Mouse (Mus musculus): Measurements from ENCODE around the gene Tbc1d17.

Gene Tbc1d17

GRCm38 (mm10) chr7:44824872-44825271, 24.0 kb downstream of the Tbc1d17 start:
- peak; percentile 79 to 91 for DNase-seq (ENCODE audit: low spot score in 2 of 2)

DNA sequence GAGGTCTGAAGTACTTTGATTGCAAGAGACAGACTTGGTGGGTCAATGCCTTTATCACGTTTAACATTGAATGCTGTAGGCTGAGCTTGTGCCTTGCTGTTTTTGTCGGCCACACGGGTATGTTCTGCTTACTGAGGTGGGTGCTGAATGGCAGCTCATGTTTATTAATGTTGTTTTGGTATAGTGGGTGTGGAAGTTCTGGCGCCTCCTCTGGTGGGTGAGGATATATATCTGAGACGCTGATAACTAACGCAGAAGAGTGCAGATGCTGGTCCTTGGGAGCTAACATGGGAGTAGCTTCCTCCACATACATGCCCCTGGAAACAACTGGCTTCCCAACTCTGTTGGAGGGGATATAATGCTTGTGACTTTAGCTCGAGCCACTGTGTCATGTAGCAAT, 25.5 kb downstream of the Tbc1d17 start:
- DNase-seq (ENCODE audit: low spot score in 2 of 2), result peak in 1 of 2 experiments; percentile 57

DNA sequence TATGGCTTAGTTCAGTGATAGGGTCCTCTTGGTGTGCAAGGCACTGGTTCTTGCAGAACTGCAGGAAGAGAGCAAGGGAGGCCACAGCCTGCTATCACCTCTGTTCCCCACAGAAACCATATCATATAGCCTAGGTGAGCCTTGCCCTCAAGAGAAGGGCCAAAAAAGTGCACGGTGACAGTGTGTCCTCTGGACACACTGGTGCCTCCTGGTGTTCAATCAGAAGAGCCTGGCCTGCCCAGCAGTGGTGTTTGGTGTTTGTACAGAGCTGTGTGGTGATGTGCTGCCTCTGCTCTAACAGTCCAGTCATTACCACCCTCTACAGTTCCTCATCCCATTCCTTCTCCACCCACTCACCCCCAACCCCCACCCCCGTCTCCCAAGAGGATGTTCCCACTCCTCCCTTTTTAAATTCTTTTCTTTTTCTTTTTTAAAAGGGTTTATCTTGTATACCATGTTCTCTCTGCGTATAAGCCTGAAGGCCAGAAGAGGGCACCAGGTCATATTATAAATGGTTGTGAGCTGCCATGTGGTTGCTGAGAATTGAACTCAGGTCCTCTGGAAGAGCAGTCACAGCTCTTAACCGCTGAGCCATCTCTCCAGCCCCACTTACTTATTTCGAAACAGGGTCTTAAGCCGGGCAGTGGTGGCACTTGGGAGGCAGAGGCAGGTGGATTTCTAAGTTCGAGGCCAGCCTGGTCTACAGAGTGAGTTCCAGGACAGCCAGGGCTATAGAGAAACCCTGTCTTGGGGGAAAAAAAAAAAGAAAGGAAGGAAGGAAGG, 27.0 kb downstream of the Tbc1d17 start:
- DNase-seq (ENCODE audit: low spot score in 2 of 2), result peak; percentile 19 to 59

DNA sequence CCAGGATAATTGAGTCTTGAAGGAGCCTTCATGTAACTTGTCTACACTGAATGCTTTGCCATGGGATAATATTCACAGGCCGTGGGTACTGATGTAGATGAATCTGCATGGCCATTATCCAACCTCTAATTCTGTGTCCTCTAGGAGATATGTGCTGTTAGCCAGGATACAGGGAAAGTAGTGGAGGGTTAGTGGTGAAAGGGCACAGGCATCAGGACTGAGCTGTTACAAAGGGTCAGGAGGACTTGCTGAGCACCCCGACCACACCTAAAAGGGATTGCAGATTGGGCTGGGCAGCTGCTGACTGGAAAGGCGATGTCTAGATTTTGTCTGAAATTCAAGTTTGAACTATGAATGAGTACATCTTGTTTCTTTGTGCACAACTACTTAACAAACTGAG, 28.4 kb downstream of the Tbc1d17 start:
- peak; percentile 6 to 33 for DNase-seq (ENCODE audit: low spot score in 2 of 2)

DNA sequence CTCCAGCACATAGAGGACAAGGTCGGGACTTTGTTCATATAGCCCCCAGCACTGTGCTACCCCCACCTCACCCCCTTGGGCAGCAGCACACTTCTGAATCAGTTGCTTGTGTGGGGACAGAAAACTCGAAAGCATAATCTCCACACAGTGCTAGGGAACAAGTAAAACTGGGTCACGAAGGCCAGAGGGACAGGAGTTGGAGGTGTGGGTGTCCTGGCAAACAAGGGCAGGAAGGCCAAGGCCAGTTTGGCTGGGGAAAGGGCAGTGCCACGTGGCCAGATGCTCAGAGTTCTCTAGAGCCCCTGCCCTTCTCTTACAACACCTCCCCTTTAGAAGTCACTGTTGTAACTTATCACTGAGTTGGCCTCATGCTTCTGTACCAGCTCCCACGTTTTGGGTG, 29.0 kb downstream of the Tbc1d17 start:
- DNase-seq (ENCODE audit: low spot score in 2 of 2), result peak; percentile 10 to 55

- peak in 1 of 2 experiments; percentile 3 for DNase-seq (ENCODE audit: low spot score in 2 of 2)
Measured at GRCm38 (mm10) chr7:44819391-44819790, 29.5 kb downstream of the Tbc1d17 start.

- peak; percentile 42 to 67 for DNase-seq (ENCODE audit: low spot score in 2 of 2)
Measured at GRCm38 (mm10) chr7:44818751-44819235, 30.1 kb downstream of the Tbc1d17 start.

- DNase-seq (ENCODE audit: low spot score in 2 of 2), result peak; percentile 10 to 52
Measured at GRCm38 (mm10) chr7:44818164-44818563, 30.7 kb downstream of the Tbc1d17 start.

DNA sequence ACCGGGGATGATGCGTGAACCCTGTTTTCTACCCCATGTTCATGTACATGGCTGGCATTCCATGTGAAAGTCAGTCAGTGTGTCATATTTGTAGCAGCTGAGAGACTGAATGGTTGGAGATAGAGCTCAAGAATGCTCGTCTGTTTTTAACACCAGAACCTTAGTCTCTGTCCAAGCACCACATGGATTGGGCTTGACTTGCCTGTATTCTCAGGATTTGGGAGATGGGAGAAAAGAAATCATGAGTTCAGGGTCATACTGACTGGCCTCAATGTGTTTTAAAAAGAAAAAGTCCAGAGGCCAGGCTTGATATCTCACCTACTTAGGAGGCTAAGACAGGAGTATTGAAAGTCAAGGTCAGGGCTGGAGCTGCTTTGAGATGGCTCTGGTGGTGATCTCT, 31.4 kb downstream of the Tbc1d17 start:
- no peak for DNase-seq (ENCODE audit: low spot score in 2 of 2)

GRCm38 (mm10) chr7:44816470-44817021, 32.3 kb downstream of the Tbc1d17 start, which contains the start of gene Atf5:
Gene Atf5 (minus strand): TSS chr7:44816658.
- no peak for DNase-seq (ENCODE audit: low spot score in 2 of 2)

- peak; percentile 97 to 100 for DNase-seq (ENCODE audit: low spot score in 2 of 2)
Measured at GRCm38 (mm10) chr7:44815721-44816469, 33.0 kb downstream of the Tbc1d17 start, which contains the start of the genes Nup62 and Il4i1. Gene Nup62 (plus strand): TSS chr7:44816088. Gene Il4i1 (plus strand): TSS chr7:44816387.

DNA sequence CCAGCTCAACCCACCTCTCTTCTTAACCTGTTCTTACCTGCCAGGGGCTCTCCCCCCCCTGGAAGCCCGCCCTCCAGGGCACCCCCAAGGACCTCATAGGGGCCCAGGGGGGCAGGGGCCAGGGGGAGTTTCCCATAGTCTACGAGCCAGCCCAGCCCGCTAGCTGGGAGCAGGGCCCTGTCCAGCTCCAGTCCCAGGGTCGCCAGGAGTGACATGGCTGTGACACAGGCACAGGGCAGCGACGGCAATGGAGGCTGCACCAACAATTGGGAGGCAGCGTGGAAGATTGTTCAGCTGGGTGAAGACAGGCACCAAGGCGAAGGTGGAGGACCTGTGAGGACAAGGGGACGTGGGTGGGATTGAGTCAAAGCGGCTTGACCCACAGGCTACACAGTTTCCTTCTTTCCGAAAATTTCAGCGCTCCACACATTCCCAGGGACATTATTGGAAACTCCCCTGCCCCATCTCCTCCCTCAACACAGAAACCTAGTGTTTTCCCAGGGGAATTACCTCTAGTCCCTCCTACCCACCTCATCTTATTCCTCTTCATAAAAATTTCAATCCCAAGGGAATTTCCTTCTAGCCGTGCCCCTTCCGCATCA, 33.8 kb downstream of the Tbc1d17 start:
- DNase-seq (ENCODE audit: low spot score in 2 of 2), result peak; percentile 17 to 68

GRCm38 (mm10) chr7:44814423-44814822, 34.5 kb downstream of the Tbc1d17 start:
- peak; percentile 10 to 58 for DNase-seq (ENCODE audit: low spot score in 2 of 2)

GRCm38 (mm10) chr7:44813985-44814384, 34.9 kb downstream of the Tbc1d17 start:
- DNase-seq (ENCODE audit: low spot score in 2 of 2), result peak; percentile 7 to 47

GRCm38 (mm10) chr7:44812651-44813325, 36.1 kb downstream of the Tbc1d17 start:
- peak; percentile 10 to 60 for DNase-seq (ENCODE audit: low spot score in 2 of 2)

DNA sequence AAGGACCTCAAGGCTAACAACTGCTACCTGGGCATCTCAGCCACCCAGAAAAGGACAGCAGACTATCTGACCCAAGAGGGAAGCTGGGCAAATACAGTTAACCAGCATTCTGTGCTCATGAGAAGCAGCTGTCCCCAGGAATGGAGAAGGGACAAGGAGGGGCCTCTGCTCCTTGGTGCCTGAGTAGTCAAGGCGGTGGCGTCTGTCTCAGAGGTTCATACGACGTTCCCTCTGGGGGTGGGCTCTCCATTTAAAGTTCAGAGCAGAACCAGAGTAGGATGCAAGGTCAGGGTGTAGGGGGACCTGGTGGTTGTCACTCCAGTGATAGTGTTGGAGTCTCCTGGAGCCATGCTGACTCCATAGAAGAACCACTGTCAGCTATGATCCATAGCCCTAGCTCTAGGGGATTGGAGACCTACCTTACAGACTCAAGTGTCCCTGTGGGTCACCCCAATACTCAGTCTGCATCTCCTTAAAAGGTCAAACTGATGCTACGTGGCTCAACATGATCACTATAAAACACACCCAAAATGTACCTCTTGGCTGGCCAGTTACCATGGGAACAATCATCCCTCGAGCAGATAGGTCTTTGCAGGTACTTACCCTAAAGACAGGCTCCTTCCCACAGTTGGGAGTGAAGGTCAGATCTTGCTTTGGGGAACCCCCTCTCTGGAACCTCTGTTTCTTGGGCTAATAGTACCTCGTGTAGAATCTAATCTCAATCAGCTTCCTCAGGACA, 37.9 kb downstream of the Tbc1d17 start:
- DNase-seq (ENCODE audit: low spot score in 2 of 2), result peak; percentile 6 to 41

- peak; percentile 4 to 38 for DNase-seq (ENCODE audit: low spot score in 2 of 2)
Measured at GRCm38 (mm10) chr7:44810365-44810764, 38.5 kb downstream of the Tbc1d17 start.

- peak; percentile 5 to 32 for DNase-seq (ENCODE audit: low spot score in 2 of 2)
Measured at GRCm38 (mm10) chr7:44809466-44809865, 39.4 kb downstream of the Tbc1d17 start.

DNA sequence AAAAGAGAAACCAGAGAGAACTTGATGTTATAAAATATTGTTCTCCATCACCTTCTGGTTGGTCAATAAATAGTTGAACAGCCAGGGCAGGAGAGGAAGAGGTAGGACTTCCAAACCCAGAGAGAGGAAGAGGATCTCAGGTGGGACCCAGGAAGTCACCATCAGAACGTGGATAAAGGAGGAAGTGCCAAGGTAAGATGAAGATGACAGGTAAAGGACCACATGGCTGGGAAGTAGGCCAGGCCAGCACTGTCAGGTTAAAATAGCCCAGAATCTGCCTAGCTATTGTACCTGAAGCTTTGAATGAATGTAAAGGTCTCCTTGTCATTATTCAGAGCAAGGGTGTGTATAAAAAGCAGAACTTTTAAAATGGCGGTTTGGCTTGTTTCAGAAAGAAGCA, 40.0 kb downstream of the Tbc1d17 start:
- peak; percentile 2 to 11 for DNase-seq (ENCODE audit: low spot score in 2 of 2)

- DNase-seq (ENCODE audit: low spot score in 2 of 2), result peak in 1 of 2 experiments; percentile 22
Measured at GRCm38 (mm10) chr7:44792781-44793180, 56.1 kb downstream of the Tbc1d17 start.
